In the genomic region with DNA sequence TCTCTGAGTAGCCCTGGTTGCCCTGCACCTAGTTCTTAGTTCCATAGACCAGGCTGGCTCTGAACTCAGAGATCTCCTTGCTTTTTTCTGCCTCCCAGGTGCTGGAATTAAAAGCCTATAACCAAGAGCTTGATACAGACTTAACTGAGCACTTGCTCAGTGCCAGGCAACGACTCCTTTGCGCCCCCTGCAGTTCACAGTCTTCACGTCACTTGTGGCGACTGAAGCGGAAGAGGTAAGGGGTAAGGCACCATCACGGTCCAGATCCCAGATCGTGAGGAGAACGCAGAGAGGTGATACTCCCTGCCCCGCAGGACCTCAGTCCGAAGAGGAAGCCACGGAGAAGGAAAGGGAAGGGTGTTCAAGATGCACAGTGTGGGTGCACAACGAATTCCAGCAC, we compare ENCODE assay signal across 10 mouse cellular contexts. TPM values are rescaled to one million over a fixed set of nuclear protein-coding genes. Genes with fewer than 3 reads are reported as not detected.
DNase-seq lines count a peak whose midpoint lies in the region; ATAC-seq lines count a peak whose summit lies in the region.
"Had no signal": no experiment of that assay in that cellular context is flagged by ENCODE, and none has a peak within 500 bp of the region (broad histone marks: within the 10 kb centered on the region; RNA-seq: fewer than 3 reads in every experiment).

No protein-coding gene starts in this region.

- H3K9ac ChIP-seq in hindbrain, embryonic 11.5 days (ENCODE audit: low read depth, low read length) = no peak overlapping the region
- no peak overlapping the region for H3K9ac ChIP-seq in embryonic facial prominence, embryonic 14.5 days (ENCODE audit: low read depth, low read length)
- H3K9ac ChIP-seq in limb, embryonic 13.5 days = no peak overlapping the region

- no peak for DNase-seq in hindbrain, embryonic 10.5 days (ENCODE audit: low spot score)
- no peak for DNase-seq in hindbrain, embryonic 11.5 days (ENCODE audit: low spot score)
- peak; percentile 21 for DNase-seq in A20 (ENCODE audit: low read depth, low spot score)
- DNase-seq in embryonic facial prominence, embryonic 14.5 days (ENCODE audit: low spot score) = no peak
- no peak for DNase-seq in left cerebral cortex, postnatal 25 days (ENCODE audit: low spot score in 2 of 2)
- DNase-seq in spleen, postnatal 14 days (ENCODE audit: low spot score in 2 of 2) = no peak
- DNase-seq in left cerebral cortex, adult 11 months (ENCODE audit: low spot score) = no peak
- DNase-seq: heart, adult 11 months had no signal

- H3K27me3 ChIP-seq in hindbrain, embryonic 10.5 days (ENCODE audit: insufficient read depth, poor library complexity, severe bottlenecking) = no peaks in the 10 kb centered on the region
- no peaks in the 10 kb centered on the region for H3K27me3 ChIP-seq in hindbrain, embryonic 11.5 days (ENCODE audit: control insufficient read depth, insufficient read depth, low read length)
- no peaks in the 10 kb centered on the region for H3K27me3 ChIP-seq in embryonic facial prominence, embryonic 14.5 days (replicated peaks; ENCODE audit: control insufficient read depth, insufficient read depth, low read length)
- no peaks in the 10 kb centered on the region for H3K27me3 ChIP-seq in limb, embryonic 13.5 days
- H3K27me3 ChIP-seq: kidney, embryonic 15.5 days had no signal

- H3K9me3 ChIP-seq in hindbrain, embryonic 10.5 days = peaks cover 12% of the 10 kb centered on the region
- 0 out of 2 replicates have a peak, but pooled peaks cover 2% of the 10 kb centered on the region for H3K9me3 ChIP-seq in hindbrain, embryonic 11.5 days (ENCODE audit: control insufficient read depth, low read length)
- 0 out of 2 replicates have a peak, but pooled peaks cover 3% of the 10 kb centered on the region for H3K9me3 ChIP-seq in embryonic facial prominence, embryonic 14.5 days (ENCODE audit: control insufficient read depth, low read length)
- peaks cover 4% of the 10 kb centered on the region; the same call in 1 of the 2 replicates for H3K9me3 ChIP-seq in limb, embryonic 13.5 days
- H3K9me3 ChIP-seq: kidney, embryonic 15.5 days had no signal

- no peak for ATAC-seq in hindbrain, embryonic 11.5 days (ENCODE audit: low FRiP score)
- no peak for ATAC-seq in embryonic facial prominence, embryonic 14.5 days (ENCODE audit: low read depth)
- no peak for ATAC-seq in limb, embryonic 13.5 days (ENCODE audit: low FRiP score, low read depth)

- H3K4me2 ChIP-seq in hindbrain, embryonic 11.5 days (replicated peaks; ENCODE audit: low read depth, low read length) = no peak overlapping the region
- 0 out of 2 replicates have a peak overlapping the region, but pooled peaks have one; percentile 54 for H3K4me2 ChIP-seq in embryonic facial prominence, embryonic 14.5 days (ENCODE audit: low read depth, low read length)
- H3K4me2 ChIP-seq in limb, embryonic 13.5 days (replicated peaks) = no peak overlapping the region

- peak overlapping the region; percentile 93 for H3K27ac ChIP-seq in hindbrain, embryonic 10.5 days
- no peak overlapping the region for H3K27ac ChIP-seq in hindbrain, embryonic 11.5 days (ENCODE audit: low read depth, low read length)
- H3K27ac ChIP-seq in embryonic facial prominence, embryonic 14.5 days (replicated peaks; ENCODE audit: low read depth, low read length) = peak overlapping the region; percentile 92
- peak overlapping the region; percentile 97 for H3K27ac ChIP-seq in limb, embryonic 13.5 days

- 83% methylated on average over 12 of the region's 12 CpGs for WGBS in hindbrain, embryonic 10.5 days
- WGBS in hindbrain, embryonic 11.5 days = 82% methylated on average over 12 of the region's 12 CpGs
- WGBS in embryonic facial prominence, embryonic 14.5 days = 79% methylated on average over 12 of the region's 12 CpGs
- WGBS in limb, embryonic 13.5 days = 81% methylated on average over 12 of the region's 12 CpGs

- peaks cover 7% of the 10 kb centered on the region; the same call in 1 of the 2 replicates for H3K36me3 ChIP-seq in hindbrain, embryonic 10.5 days
- H3K36me3 ChIP-seq in hindbrain, embryonic 11.5 days (ENCODE audit: control insufficient read depth, insufficient read depth, low read length) = no peaks in the 10 kb centered on the region
- H3K36me3 ChIP-seq in embryonic facial prominence, embryonic 14.5 days (ENCODE audit: control insufficient read depth, insufficient read depth, low read length) = no peaks in the 10 kb centered on the region
- H3K36me3 ChIP-seq in limb, embryonic 13.5 days = no peaks in the 10 kb centered on the region
- H3K36me3 ChIP-seq: kidney, embryonic 15.5 days had no signal

- intact Hi-C loops in left cerebral cortex, postnatal 25 days (cut with DNase I) = no loop called here

- peaks cover 53% of the 10 kb centered on the region for H3K4me1 ChIP-seq in hindbrain, embryonic 10.5 days (replicated peaks)
- H3K4me1 ChIP-seq in hindbrain, embryonic 11.5 days (replicated peaks; ENCODE audit: control insufficient read depth, insufficient read depth, low read length) = peaks cover 13% of the 10 kb centered on the region
- peaks cover 16% of the 10 kb centered on the region for H3K4me1 ChIP-seq in embryonic facial prominence, embryonic 14.5 days (ENCODE audit: control insufficient read depth, insufficient read depth, low read length)
- peaks cover 41% of the 10 kb centered on the region for H3K4me1 ChIP-seq in limb, embryonic 13.5 days

- H3K4me3 ChIP-seq in hindbrain, embryonic 10.5 days = no peak overlapping the region
- H3K4me3 ChIP-seq in hindbrain, embryonic 11.5 days (ENCODE audit: low read depth, low read length) = no peak overlapping the region
- H3K4me3 ChIP-seq in embryonic facial prominence, embryonic 14.5 days (ENCODE audit: low read depth, low read length) = no peak overlapping the region
- H3K4me3 ChIP-seq in limb, embryonic 13.5 days = no peak overlapping the region

RNA-seq across cellular contexts. Expression of a gene that starts 6.5 kb away (rescaled TPM):
- polyA plus RNA-seq in hindbrain, embryonic 10.5 days (2016; fragmentation: Nextera tagmentation; extraction: Ambion mirVana) = 9.8 and 12.1 TPM in 2 replicates
- 6.6 and 7.2 TPM in 2 replicates for polyA plus RNA-seq in hindbrain, embryonic 11.5 days (2014; fragmentation: Nextera tagmentation; extraction: Ambion mirVana)
- polyA plus RNA-seq in embryonic facial prominence, embryonic 14.5 days (2014; fragmentation: Nextera tagmentation; extraction: Ambion mirVana) = 21.6 and 21.7 TPM in 2 replicates
- polyA plus RNA-seq in limb, embryonic 13.5 days (2015; fragmentation: Nextera tagmentation; extraction: Ambion mirVana) = 19.4 and 21.1 TPM in 2 replicates
- total RNA-seq in left cerebral cortex, postnatal 25 days (2021) = 1 to 10 TPM; 6.5 to 7.2 TPM
